Mouse (Mus musculus) v-Abl transformed pro-B cells (cell line): Measurements from ENCODE around the gene Gm20388.

Source experiments
- in situ Hi-C, 2 experiments: fragments of 400-800 bp; cut with MboI; formaldehyde crosslinking; loops; one replicate each; pipeline ENCODE4 v1.15.1; 2025; ENCODE audit not compliant: unreplicated experiment in 2 of 2

Gene Gm20388

DNA sequence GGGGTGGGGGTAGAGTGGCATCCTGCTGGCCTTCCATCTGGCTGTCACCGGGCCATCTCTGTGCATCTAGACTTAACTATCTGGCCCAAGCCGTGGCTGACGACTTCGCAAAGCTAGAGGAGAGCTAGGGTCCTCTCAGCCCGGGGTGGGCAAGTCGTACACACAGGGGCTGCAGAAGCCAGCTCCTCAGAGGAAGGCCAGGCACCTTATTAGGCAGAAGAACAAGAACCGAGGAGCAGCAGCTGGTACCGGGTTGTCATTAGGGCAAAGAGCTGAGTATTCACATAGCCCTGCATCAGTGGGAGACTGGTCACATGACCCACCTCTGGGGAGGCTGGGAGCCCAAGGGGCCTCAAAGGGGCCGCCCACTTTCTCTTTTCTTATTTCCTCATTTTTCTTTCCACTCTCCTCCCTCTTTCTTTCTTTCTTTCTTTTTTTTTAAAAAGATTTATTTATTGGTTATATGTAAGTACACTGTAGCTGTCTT, 1788.0 kb downstream of the Gm20388 start:
- in situ Hi-C loops: loop anchor here (5.0 to 10.0 kb wide), 3 partner anchors 134 to 236 kb away; no protein-coding TSS in a partner anchor

DNA sequence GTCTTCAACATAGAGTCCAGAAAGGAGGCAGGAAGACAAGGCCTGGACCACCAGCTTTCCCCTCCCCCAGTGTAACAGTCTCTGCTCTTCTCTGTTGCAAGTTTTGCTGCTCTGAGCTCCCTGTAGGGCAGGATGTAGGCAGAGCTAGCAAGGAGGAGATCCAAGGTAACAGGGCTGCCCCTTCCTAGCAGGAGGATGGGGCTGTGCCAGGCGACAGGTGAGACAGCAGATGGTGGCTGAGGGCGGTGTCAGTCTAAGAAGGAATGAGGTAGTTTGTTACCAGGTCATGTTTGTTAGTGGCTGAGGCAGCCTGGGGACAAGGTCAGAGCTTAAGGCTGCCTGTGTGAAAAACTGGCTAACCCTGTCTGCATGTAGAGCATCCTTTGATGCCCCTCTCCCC, 1789.3 kb downstream of the Gm20388 start:
- in situ Hi-C loops: loop anchor here (5.0 to 10.0 kb wide), 3 partner anchors 132 to 235 kb away; no protein-coding TSS in a partner anchor

- in situ Hi-C loops: no loop called here
Measured at GRCm38 (mm10) chr8:121705174-121705573, 1794.5 kb downstream of the Gm20388 start.

DNA sequence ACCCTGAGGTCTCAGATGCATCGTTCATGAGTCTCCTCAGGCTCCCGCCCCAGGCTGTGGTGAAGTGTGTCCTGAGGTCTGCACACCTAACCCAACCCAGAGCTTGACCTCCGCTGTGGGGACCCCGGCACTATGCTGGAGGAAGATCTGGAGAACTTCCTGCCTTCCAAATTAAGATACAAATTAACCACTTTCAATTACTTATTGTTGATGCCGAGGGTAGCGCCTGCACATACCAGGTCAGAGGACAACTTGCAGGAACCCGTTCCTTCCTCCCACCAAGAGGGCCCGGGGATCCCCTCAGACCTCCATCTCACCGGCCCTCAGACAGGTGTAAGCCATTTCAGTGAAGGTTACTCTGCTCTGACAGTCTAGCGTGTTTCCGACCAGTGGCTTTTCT, 1796.3 kb downstream of the Gm20388 start:
- in situ Hi-C loops: no loop called here

GRCm38 (mm10) chr8:121708406-121708805, 1797.8 kb downstream of the Gm20388 start:
- in situ Hi-C loops: no loop called here

GRCm38 (mm10) chr8:121717502-121717901, 1806.9 kb downstream of the Gm20388 start:
- in situ Hi-C loops: no loop called here

GRCm38 (mm10) chr8:121717982-121718425, 1807.4 kb downstream of the Gm20388 start:
- in situ Hi-C loops: no loop called here

DNA sequence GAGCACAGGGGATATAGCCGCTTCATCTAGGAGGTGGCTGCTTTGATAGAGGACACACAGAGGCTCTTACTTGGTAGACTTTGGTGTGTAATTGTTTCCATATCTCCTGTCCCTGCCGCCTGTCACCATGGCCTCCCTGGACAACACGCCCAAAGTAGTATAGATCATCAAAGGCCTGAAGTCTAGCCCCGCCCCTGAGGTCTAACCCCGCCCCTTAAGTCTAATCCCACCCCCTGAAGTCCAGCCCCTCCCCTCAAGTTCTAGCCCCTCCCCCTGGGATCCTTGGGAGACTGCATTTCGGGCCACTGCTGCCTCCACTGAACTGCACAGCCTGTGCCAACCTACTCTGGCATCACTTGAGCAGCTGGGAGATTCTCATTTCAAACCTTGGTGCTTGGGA, 1808.3 kb downstream of the Gm20388 start:
- in situ Hi-C loops: no loop called here

DNA sequence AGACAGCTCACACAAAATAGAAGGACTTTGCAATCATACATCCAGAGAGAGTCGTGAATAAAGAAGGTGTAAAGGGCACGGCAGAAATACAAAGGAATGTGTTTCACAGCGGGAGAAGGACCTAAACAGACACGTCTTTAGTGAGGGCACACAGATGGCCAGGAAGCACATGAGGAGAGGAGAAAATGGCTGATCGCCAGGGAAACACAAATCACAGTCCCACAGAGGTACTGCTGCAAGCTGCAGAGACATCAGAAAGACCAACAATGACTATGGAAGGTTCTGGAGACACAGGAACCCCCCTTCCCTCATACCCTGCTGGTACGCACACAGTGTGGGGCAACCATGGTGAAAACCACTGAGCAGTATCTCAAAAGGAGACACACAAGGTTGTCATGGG, 1810.4 kb downstream of the Gm20388 start:
- in situ Hi-C loops: no loop called here

GRCm38 (mm10) chr8:121723846-121724245, 1813.2 kb downstream of the Gm20388 start:
- in situ Hi-C loops: no loop called here

DNA sequence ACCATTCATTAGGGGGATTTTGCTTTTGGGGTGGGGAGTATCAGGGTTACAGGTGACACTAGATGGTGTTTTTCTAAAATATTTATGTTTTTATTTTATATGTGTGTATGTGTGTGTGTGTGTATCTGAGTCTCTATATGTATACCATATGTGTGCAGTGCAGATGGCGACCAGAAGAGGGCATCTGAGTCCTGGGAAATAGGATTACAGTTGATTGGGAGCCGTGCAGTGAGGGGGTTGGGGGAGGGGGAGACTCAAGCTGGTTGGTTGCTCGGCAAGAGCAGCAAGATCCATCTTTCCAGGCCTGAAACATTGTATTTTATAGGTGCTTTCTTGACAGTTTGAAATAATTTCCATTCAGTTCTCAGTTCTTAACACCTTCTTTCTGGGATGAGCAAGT, 1816.5 kb downstream of the Gm20388 start:
- in situ Hi-C loops: no loop called here

- in situ Hi-C loops: no loop called here
Measured at GRCm38 (mm10) chr8:121729323-121729722, 1818.7 kb downstream of the Gm20388 start, which contains the start of gene Jph3. TSS of gene Jph3 (plus strand) at chr8:121729623.

DNA sequence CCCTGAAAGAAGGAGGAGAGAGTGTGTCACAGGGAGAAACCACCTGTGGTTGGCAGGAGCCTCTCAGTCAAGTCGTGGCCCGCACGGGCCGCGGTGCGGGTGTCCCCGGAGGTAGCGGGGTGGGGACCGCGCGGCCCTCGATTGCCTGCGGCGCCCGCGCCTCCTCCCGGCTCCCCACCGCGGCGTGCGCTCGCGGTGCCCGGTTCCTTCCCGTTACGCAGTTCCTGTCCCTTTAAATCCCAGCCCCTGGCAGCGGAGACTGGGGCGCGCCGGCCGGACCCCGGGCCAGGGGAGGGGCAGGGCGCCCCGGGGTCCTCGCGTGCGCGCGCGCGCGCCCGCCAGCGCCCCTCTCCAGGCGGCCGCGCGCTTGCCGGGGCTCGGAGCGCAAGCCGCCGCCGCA, 1819.1 kb downstream of the Gm20388 start:
- in situ Hi-C loops: no loop called here

DNA sequence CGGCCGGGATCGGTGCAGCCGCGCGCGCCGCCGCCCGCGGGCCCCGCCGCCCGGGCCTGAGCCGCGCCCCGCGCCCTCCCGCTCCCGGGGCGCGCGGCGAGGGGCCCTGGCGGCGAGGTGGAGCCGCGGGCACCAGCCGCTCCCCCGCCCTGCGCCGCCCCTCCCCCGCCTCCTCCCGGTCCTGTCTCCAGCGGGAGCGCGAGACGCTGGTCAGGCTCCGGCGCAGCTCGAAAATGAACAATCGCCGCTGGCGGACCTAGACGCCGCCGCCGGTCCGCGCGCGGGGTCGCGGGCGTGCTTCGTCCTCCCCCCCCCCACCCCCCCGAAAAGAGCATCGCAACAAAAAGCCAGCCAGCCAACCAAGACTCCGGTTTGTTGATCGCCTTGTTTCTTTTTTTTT, 1819.5 kb downstream of the Gm20388 start:
- in situ Hi-C loops: no loop called here

- in situ Hi-C loops: no loop called here
Measured at GRCm38 (mm10) chr8:121730646-121731045, 1820.0 kb downstream of the Gm20388 start.

DNA sequence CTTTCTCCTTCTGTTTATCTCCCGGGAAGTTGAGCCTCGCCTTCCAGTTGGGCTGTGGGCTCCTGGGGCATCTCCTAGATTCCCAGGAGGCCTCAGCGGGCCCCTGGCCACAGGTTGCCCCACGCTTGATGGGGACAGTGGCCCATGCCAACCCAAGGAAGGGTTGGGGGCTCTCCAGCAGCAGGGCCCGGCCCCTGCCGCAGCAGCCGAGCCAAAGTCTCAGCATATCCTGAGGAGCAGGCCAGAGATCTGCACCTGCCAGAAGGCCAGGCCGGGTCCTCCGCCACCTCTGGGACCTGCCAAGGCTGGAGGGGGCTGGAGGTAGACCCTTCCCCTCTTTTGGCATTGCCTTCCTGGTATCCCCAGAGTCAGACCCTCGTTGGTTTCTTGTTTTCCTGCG, 1820.4 kb downstream of the Gm20388 start:
- in situ Hi-C loops: no loop called here

- in situ Hi-C loops: no loop called here
Measured at GRCm38 (mm10) chr8:121731471-121732333, 1821.1 kb downstream of the Gm20388 start.

- in situ Hi-C loops: no loop called here
Measured at GRCm38 (mm10) chr8:121732334-121732665, 1821.7 kb downstream of the Gm20388 start.

GRCm38 (mm10) chr8:121734262-121734661, 1823.6 kb downstream of the Gm20388 start:
- in situ Hi-C loops: no loop called here

GRCm38 (mm10) chr8:121736236-121736635, 1825.6 kb downstream of the Gm20388 start:
- in situ Hi-C loops: no loop called here

DNA sequence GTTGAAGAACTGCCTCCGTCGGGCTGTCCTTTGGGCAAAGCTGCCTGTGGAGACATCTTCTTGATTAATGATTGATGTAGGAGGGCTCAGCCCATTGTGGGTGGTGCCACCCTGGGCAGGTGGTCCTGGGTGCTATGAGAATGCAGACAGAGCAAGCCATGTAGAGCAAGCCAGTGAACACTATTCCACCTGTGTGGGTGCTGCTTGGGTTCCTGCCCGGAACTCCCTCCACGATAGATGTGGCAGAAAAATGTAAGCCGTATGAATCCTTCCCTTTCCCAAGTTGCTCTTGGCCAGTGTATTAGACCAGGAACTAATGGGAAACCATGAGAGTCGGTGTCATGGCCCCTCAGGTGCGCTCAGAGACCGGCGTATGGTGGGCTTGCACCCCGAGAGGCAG, 1830.1 kb downstream of the Gm20388 start:
- in situ Hi-C loops: no loop called here

GRCm38 (mm10) chr8:121749501-121749900, 1838.9 kb downstream of the Gm20388 start:
- in situ Hi-C loops: no loop called here
